Mouse (Mus musculus): Measurements from ENCODE around the gene Ubp1. TPM values are rescaled to one million over a fixed set of nuclear protein-coding genes. Genes with fewer than 3 reads are reported as not detected.

Ubp1 gene
- total RNA-seq, 2 experiments from 2014 or later = 89.4 to 90.8 TPM

- DNase-seq (ENCODE audit: low spot score in 2 of 2) = no peak
Observed at GRCm38 (mm10) chr9:114009526-114009925, 78.8 kb downstream of the Ubp1 start.

DNA sequence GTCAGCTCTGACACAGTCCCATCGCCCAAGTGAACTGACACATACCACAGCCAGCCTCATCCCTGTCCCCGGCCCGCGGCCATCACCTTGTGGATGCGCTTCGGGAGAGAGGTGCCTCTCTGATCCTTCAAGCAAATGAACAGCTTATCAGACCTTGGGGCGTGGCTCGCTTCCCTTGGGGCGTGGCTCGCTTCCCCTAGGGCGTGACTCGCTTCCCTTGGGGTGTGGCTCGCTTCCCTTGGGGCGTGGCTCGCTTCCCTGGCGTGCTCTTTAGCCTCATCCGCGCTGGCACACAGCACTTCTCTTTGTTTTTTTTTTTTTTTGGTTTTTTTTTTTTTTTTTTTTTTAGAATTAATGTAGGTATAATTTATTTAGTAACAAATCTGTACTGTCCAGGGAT is 80.5 kb downstream of the Ubp1 start:
- no peak for DNase-seq (ENCODE audit: low spot score in 2 of 2)

DNA sequence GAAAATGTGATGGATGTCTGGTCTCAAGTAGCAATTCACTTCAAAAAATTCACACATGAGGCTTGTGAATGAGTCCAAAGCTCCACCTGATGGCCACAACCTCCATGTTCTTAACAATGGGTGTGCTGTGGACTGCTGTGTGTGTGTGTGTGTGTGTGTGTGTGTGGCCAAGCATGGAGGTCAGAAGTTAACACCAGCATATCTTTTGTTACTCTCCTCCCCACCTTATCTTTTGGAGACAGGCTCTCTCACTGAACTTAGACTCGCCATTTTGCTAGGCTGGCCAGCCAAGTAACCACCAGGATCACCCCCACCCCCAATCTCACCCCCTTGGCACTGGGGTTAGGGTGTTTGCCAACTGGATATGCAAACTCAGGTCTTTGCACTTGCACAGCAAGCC is 83.3 kb downstream of the Ubp1 start:
- DNase-seq (ENCODE audit: low spot score in 2 of 2) = no peak

GRCm38 (mm10) chr9:114015724-114016123 is 85.0 kb downstream of the Ubp1 start:
- DNase-seq (ENCODE audit: low spot score in 2 of 2) = no peak

DNA sequence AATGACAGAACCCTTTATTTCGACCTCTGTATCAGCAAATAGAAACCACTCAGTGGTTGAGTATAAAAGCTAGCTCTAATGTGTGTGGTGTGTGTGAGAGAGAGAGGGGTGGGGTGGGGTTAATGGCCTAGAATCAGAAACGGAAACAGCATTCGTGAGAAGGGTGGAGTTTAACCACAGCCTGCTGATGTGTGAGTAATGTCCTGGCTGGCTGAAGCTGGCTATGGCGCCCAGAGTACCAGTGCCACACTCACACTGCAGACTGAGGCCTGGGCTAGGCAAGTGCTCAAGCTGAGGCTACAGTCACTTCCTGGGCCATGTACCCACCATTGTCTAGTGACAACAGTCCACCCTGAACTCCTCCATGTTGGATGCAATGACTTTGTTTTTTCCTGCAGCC is 85.7 kb downstream of the Ubp1 start:
- no peak for DNase-seq (ENCODE audit: low spot score in 2 of 2)

DNA sequence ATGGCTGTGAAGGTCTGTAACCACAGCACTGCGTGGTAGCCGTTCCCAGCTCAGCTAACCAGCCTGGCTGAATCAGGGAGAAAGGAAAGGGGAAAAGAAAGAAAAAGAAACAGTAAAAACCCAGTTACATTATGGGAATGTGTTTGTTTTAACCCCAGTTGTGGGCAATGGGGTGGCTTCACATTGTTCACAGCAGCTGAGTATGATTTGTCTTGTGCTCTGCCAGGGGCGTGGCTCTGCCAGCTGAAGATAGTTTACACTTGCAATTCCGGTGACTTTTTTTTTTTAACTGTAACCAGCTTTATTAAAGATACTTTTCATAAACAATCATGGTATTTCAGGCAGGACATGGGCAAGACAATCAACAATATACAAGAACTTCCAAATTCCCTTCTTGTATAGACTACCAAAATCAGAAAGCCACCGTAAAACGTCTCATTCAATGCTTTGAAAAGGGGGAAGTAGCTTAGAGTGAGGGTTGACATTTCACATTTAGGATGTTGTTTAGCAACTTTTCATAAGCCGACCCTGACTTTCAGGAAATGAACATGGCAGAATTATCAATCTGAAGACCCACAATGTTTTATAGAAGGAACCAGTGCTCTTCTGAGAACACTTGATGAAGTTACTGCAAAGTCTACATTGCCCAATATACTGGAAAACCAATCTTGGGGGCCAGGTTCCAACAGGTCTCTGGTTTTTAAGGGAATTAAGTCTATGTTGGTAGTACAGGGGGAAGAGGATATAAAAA is 88.5 kb downstream of the Ubp1 start:
- no peak for DNase-seq (ENCODE audit: low spot score in 2 of 2)

- DNase-seq (ENCODE audit: low spot score in 2 of 2) = no peak
Observed at GRCm38 (mm10) chr9:114022141-114022540, 91.4 kb downstream of the Ubp1 start.

- no peak for DNase-seq (ENCODE audit: low spot score in 2 of 2)
Observed at GRCm38 (mm10) chr9:114025182-114025581, 94.4 kb downstream of the Ubp1 start.

- no peak for DNase-seq (ENCODE audit: low spot score in 2 of 2)
Observed at GRCm38 (mm10) chr9:114025846-114026245, 95.1 kb downstream of the Ubp1 start.

DNA sequence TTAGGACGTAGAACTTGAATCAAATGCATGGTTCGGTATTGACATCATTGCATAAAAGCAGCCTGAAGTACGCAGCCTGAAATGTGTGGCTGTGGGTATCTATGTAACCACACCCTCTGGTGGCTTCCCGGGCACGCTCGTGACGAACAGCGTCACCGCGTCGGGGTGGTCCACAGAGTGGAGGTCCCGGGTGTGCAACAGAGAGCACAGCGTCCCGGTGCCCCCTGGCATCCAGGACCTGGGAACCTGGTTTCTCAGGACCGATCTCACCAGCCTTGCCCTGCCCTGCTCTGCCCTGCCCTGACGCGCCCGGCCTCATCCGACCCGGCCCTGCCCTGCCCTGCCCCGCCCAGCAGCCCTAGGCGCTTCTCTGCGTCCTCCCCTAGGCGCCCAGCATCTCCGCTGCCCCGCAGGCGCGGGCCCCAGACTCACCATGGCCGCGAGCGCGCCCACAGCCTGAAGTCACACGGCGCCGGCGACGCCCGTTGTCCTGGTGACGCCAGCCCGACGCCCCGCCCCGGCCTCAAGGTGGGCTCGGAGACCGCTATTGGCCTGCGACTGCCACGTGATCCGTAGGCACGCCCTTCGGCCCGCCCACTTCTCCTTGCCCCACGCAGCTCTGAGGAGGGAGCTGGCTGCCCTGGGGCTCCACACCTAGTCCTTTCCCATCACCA is 95.7 kb downstream of the Ubp1 start:
- DNase-seq (ENCODE audit: low spot score in 2 of 2) = peak; percentile 22 to 40

Other genes with a start within 250 kb of the Ubp1 start
- gene Pdcd6ip, start 222.7 kb upstream of the Ubp1 start, total RNA-seq (2021) = 100 to 1,000 TPM; 126 to 142 TPM
- 10 to 100 TPM; 95.4 TPM for gene Clasp2, start 189.5 kb upstream of the Ubp1 start, total RNA-seq (2021)
- 1 to 10 TPM; 4.9 to 5.7 TPM for gene Fbxl2, start 115.3 kb downstream of the Ubp1 start, total RNA-seq (2021)
- gene Susd5, start 126.2 kb downstream of the Ubp1 start, total RNA-seq (2021) = under 1 TPM; 0.67 to 0.76 TPM

Data from adrenal gland, postnatal 4 days (tissue).